Mouse (Mus musculus) midbrain, postnatal 0 days (tissue): Measurements from ENCODE around the gene Ccdc151. TPM values are rescaled to one million over a fixed set of nuclear protein-coding genes. Genes with fewer than 3 reads are reported as not detected.

Source experiments
- ATAC-seq: fragments of 200-750 bp; cut with Nextera tagmentation; 2 replicates; pipeline ENCODE4 v1.8.0; 2017; ENCODE audit warnings: moderate number of reproducible peaks, mild to moderate bottlenecking, moderate TSS enrichment, moderate library complexity; ENCODE audit not compliant: low FRiP score
- DNase-seq: peaks from one replicate; pipeline ENCODE4 v3.0.0-alpha.2; 2015; ENCODE audit warnings: low spot score
- H3K27ac ChIP-seq: fragments of 300-500 bp; sonication (generic); 2 replicates; pipeline ENCODE4 v1.5.1; 2014; ENCODE audit warnings: low read depth, mild to moderate bottlenecking, low read length, mixed read lengths
- H3K27me3 ChIP-seq: fragments of 300-500 bp; sonication (generic); 2 replicates; pipeline ENCODE4 v1.6.1; 2014; ENCODE audit warnings: low read length, control low read depth, mixed read lengths; ENCODE audit not compliant: insufficient read depth
- H3K36me3 ChIP-seq: fragments of 300-500 bp; sonication (generic); 2 replicates; pipeline ENCODE4 v1.6.1; 2014; ENCODE audit warnings: low read length, control low read depth, mixed read lengths; ENCODE audit not compliant: insufficient read depth
- H3K4me1 ChIP-seq: fragments of 300-500 bp; sonication (generic); 2 replicates; pipeline ENCODE4 v1.6.1; 2014; ENCODE audit warnings: mild to moderate bottlenecking, control low read depth, antibody characterized with exemption, low read length, mixed read lengths; ENCODE audit not compliant: insufficient read depth
- H3K4me2 ChIP-seq: fragments of 300-500 bp; sonication (generic); 2 replicates; pipeline ENCODE4 v1.6.1; 2014; ENCODE audit warnings: low read depth, mild to moderate bottlenecking, low read length, mixed read lengths; ENCODE audit not compliant: poor library complexity, severe bottlenecking
- H3K4me3 ChIP-seq: fragments of 300-500 bp; sonication (generic); 2 replicates; pipeline ENCODE4 v1.5.1; 2014; ENCODE audit warnings: low read depth, mild to moderate bottlenecking, low read length, moderate library complexity
- H3K9ac ChIP-seq: fragments of 300-500 bp; sonication (generic); replicated peaks from 2 replicates; pipeline ENCODE4 v1.6.1; 2014; ENCODE audit warnings: mild to moderate bottlenecking, low read length, moderate library complexity, mixed read lengths; ENCODE audit not compliant: poor library complexity, severe bottlenecking
- H3K9me3 ChIP-seq: fragments of 300-500 bp; sonication (generic); 2 replicates; pipeline ENCODE4 v1.6.1; 2016; ENCODE audit warnings: low read length, control low read depth
- CTCF ChIP-seq: IDR thresholded peaks from 2 replicates; pipeline ENCODE4 v1.5.1; 2016; ENCODE audit warnings: antibody characterized with exemption, mild to moderate bottlenecking
- WGBS: fragments of 180-500 bp; shearing (Covaris S2); extraction: QIAGEN DNeasy Blood & Tissue Kit; methylation state at CpG from one replicate; pipeline ENCODE4 v1.1.7; 2014; 5-methylcytosine and 5-hydroxymethylcytosine counted together
- polyA plus RNA-seq: library from polyadenylated mRNA; unstranded; fragments of >200 nt; fragmentation: Nextera tagmentation; extraction: Ambion mirVana; gene quantifications from 2 replicates; pipeline ENCODE4 v1.2.1, GENCODE M21; 2015
- total RNA-seq: library from RNA; depleted of rRNA; stranded (reverse); fragments of >200 nt; gene quantifications from 2 replicates; pipeline ENCODE4 v1.2.3, GENCODE M21; 2014

The Ccdc151 gene
- total and polyA plus RNA-seq, 2 experiments from 2014 or later, result 5.1 to 5.8 TPM

GRCm38 (mm10) chr9:22028467-22028866, 26.0 kb upstream of the Ccdc151 start:
- H3K9ac ChIP-seq, result no peak overlapping the region
- H3K4me1 ChIP-seq, result no peaks in the 10 kb centered on the region
- H3K27ac ChIP-seq, result no peak overlapping the region
- no peak overlapping the region for H3K4me2 ChIP-seq
- no peaks in the 10 kb centered on the region for H3K9me3 ChIP-seq
- no peak for DNase-seq
- no peak overlapping the region for H3K4me3 ChIP-seq
- H3K36me3 ChIP-seq, result peaks cover 51% of the 10 kb centered on the region
- ATAC-seq, result no peak
- 30% methylated on average over 7 of the region's 7 CpGs for WGBS
- no peaks in the 10 kb centered on the region for H3K27me3 ChIP-seq
- TF ChIP-seq CTCF, result no peak

- H3K36me3 ChIP-seq, result peaks cover 38% of the 10 kb centered on the region
- H3K4me3 ChIP-seq, result no peak overlapping the region
- H3K27me3 ChIP-seq, result no peaks in the 10 kb centered on the region
- no peaks in the 10 kb centered on the region for H3K4me1 ChIP-seq
- no peak overlapping the region for H3K4me2 ChIP-seq
- no peaks in the 10 kb centered on the region for H3K9me3 ChIP-seq
- ATAC-seq, result no peak
- DNase-seq, result no peak
- no peak overlapping the region for H3K27ac ChIP-seq
- TF ChIP-seq CTCF, result no peak
- H3K9ac ChIP-seq, result no peak overlapping the region
- 39% methylated on average over 8 of the region's 8 CpGs for WGBS
Observed at GRCm38 (mm10) chr9:22024592-22024991, 22.2 kb upstream of the Ccdc151 start.

GRCm38 (mm10) chr9:22017208-22017825, 14.9 kb upstream of the Ccdc151 start:
- TF ChIP-seq CTCF, result no peak
- no peak overlapping the region for H3K4me2 ChIP-seq
- H3K9ac ChIP-seq, result no peak overlapping the region
- H3K27me3 ChIP-seq, result no peaks in the 10 kb centered on the region
- H3K27ac ChIP-seq, result no peak overlapping the region
- H3K9me3 ChIP-seq, result no peaks in the 10 kb centered on the region
- ATAC-seq, result no peak
- peak; percentile 62 for DNase-seq
- no peaks in the 10 kb centered on the region for H3K4me1 ChIP-seq
- peaks cover 45% of the 10 kb centered on the region for H3K36me3 ChIP-seq
- H3K4me3 ChIP-seq, result no peak overlapping the region
- 62% methylated on average over 7 of the region's 7 CpGs for WGBS

GRCm38 (mm10) chr9:22016245-22016644, 13.8 kb upstream of the Ccdc151 start:
- WGBS, result 68% methylated on average over 10 of the region's 10 CpGs
- ATAC-seq, result no peak
- no peak for TF ChIP-seq CTCF

GRCm38 (mm10) chr9:22012731-22013130, 10.3 kb upstream of the Ccdc151 start:
- Histone ChIP-seq H3K27ac (no peak overlapping the region), H3K9me3 (no peaks in the 10 kb centered on the region), H3K4me3 (no peak overlapping the region), H3K4me1 (no peaks in the 10 kb centered on the region), H3K4me2 (no peak overlapping the region), H3K27me3 (no peaks in the 10 kb centered on the region), H3K9ac (no peak overlapping the region), H3K36me3 (peaks cover 83% of the 10 kb centered on the region)
- no peak for TF ChIP-seq CTCF
- ATAC-seq (no peak), DNase-seq (no peak)
- WGBS, result 96% methylated on average over 12 of the region's 13 CpGs

More at GRCm38 (mm10) chr9:22016245-22016644, 13.8 kb upstream of the Ccdc151 start:
- no peak for DNase-seq
- H3K27me3 ChIP-seq, result no peaks in the 10 kb centered on the region
- H3K27ac ChIP-seq, result no peak overlapping the region
- no peak overlapping the region for H3K9ac ChIP-seq
- H3K4me3 ChIP-seq, result no peak overlapping the region
- H3K36me3 ChIP-seq, result peaks cover 55% of the 10 kb centered on the region
- H3K9me3 ChIP-seq, result no peaks in the 10 kb centered on the region
- no peaks in the 10 kb centered on the region for H3K4me1 ChIP-seq
- no peak overlapping the region for H3K4me2 ChIP-seq

GRCm38 (mm10) chr9:22011055-22011454, 8.6 kb upstream of the Ccdc151 start:
- WGBS, result 86% methylated on average over 5 of the region's 5 CpGs
- no peak overlapping the region for H3K4me2 ChIP-seq
- H3K9me3 ChIP-seq, result no peaks in the 10 kb centered on the region
- ATAC-seq (no peak), DNase-seq (no peak)
- H3K9ac ChIP-seq, result no peak overlapping the region
- no peak for TF ChIP-seq CTCF
- H3K27ac ChIP-seq, result no peak overlapping the region
- no peaks in the 10 kb centered on the region for H3K4me1 ChIP-seq
- H3K27me3 ChIP-seq, result no peaks in the 10 kb centered on the region
- no peak overlapping the region for H3K4me3 ChIP-seq
- H3K36me3 ChIP-seq, result peaks cover 85% of the 10 kb centered on the region
